15 mouse cellular contexts compared by ENCODE assay signal in the genomic region with DNA sequence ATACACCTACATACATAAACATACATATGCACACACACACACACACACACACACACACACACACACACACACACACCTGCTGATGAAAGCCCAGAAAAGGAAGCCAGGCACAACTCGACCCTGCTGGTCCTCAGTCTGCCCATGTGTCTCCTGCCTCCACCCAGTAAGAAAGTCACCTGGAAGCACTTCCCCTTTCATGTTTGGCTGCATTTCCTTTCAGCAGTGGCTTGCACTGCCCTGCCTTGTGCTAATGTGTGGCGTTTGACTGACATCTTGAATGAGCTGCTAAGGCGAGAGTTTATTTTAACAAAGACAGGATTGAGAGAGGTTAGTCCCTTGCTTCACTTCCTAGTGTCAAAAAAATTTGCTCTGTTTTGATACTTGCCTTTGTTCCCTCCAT.
"Had no signal": no experiment of that assay in that cellular context is flagged by ENCODE, and none has a peak within 500 bp of the region (broad histone marks: within the 10 kb centered on the region; RNA-seq: fewer than 3 reads in every experiment).

No protein-coding gene starts in this region.

- H3K36me3 ChIP-seq: limb, embryonic 12.5 days; liver, embryonic 13.5 days; lung, embryonic 15.5 days; neural tube, embryonic 12.5 days had no signal

- H3K4me3 ChIP-seq: layer of hippocampus, adult 2 months; limb, embryonic 12.5 days; liver, embryonic 13.5 days; lung, embryonic 15.5 days; megakaryocyte, embryonic 14.5 days; neural tube, embryonic 12.5 days had no signal

- H3K9me3 ChIP-seq: limb, embryonic 12.5 days; liver, embryonic 13.5 days; lung, embryonic 15.5 days; neural tube, embryonic 12.5 days had no signal

- H3K4me1 ChIP-seq: liver, embryonic 13.5 days; lung, embryonic 15.5 days; megakaryocyte, embryonic 14.5 days; neural tube, embryonic 12.5 days had no signal

- DNase-seq: kidney, adult 9 months; kidney, postnatal 4 days; liver; liver, embryonic 13.5 days; liver, postnatal 0 days; lung, postnatal 14 days; thymus, adult 18-20 months; thymus, postnatal 14 days had no signal

- H3K27ac ChIP-seq: kidney, postnatal 0 days; layer of hippocampus, adult 2 months; limb, embryonic 12.5 days; liver, embryonic 13.5 days; lung, embryonic 15.5 days; macrophage; neural tube, embryonic 12.5 days had no signal

- H3K9ac ChIP-seq: limb, embryonic 12.5 days; liver, embryonic 13.5 days; liver, postnatal 0 days; lung, embryonic 15.5 days; neural tube, embryonic 12.5 days had no signal

- H3K27me3 ChIP-seq: liver, embryonic 13.5 days; lung, embryonic 15.5 days; megakaryocyte, embryonic 14.5 days; neural tube, embryonic 12.5 days had no signal

- ATAC-seq: liver, postnatal 0 days had no signal

- H3K4me2 ChIP-seq: limb, embryonic 12.5 days; liver, embryonic 13.5 days; lung, embryonic 15.5 days; neural tube, embryonic 12.5 days had no signal
